Mouse (Mus musculus): ENCODE data around the gene Tom1.

Gene Tom1

GRCm38 (mm10) chr8:75088989-75089881 is 55.7 kb downstream of the Tom1 start:
- peak; percentile 90 for DNase-seq (ENCODE audit: low spot score)

DNA sequence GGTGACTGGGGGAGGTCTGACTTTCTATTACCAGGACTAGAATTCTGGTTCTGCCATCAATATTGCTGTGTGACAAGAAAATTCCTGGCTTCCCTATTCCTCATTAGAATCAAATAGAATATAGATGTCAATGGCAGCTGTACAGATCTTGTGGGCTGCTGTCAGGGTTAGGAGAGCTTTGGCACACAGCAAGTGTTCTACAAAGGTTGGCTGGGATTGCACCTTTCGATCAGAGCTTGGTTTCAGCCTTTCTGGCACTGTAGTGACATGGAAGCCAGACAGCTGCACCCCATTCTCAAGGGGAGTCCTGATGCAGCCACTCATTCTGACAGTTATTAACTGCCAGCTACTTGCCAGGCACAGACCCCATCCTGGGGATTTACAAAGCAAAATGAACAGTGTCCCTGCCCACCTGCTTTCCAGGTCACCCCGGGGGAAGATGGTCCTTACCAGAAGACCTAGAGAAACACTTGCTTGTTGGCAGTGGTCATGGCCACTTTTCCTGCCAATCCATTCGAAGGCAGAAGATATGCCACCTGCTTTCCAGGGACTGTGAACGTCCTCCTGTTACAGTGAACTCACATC is 57.4 kb downstream of the Tom1 start:
- DNase-seq (ENCODE audit: low spot score) = no peak

DNA sequence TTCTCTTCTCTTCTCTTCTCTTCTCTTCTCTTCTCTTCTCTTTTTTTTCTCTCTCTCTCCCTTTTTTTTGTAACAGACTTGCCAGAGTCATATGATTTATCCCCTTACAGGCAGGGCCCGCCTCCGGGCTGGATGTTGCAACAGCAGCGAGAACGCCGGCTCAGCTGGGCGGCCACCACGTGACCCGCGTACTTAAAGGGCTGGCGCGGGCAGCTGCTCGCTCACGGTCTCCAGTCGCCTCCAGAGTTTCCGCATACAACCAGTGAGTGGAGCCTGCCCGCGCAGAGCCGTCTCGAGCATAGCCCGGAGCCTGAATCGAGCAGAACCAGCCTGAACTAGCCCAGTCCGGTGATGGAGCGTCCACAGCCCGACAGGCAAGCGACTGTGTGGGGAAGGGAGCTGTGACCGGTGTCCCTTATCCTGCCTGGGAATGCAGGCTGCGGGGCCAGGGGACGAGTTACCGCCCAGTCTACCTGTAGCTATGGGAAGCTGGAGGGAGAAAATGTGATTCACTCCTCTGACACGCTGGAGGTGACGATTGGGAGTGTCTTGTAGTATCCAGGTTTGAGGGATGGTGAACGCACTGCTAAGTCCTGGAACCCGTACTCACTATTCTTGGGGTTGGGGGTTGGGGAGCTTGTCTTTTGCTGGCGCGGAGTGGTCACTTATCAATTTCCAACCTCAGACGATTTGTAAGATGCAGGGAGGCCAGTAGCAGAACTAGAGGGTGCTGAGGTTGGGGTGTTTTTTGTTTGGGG is 60.1 kb downstream of the Tom1 start, which contains the start of gene Hmox1:
Hmox1 (plus strand) TSS at position 223 of the 758 bp plus-strand sequence.
- peak; percentile 93 for DNase-seq (ENCODE audit: low spot score)

- DNase-seq (ENCODE audit: low spot score) = no peak
These were observed 69.5 kb downstream of the Tom1 start for GRCm38 (mm10) chr8:75102956-75103355.

- no peak for DNase-seq (ENCODE audit: low spot score)
These were observed 69.9 kb downstream of the Tom1 start for GRCm38 (mm10) chr8:75103376-75103878.

GRCm38 (mm10) chr8:75108527-75109235 is 75.2 kb downstream of the Tom1 start:
- DNase-seq (ENCODE audit: low spot score) = peak; percentile 86

- DNase-seq (ENCODE audit: low spot score) = peak; percentile 100
These were observed 75.9 kb downstream of the Tom1 start, which contains the start of gene Mcm5 for GRCm38 (mm10) chr8:75109236-75109967. TSS of gene Mcm5 (plus strand) at chr8:75109569.

DNA sequence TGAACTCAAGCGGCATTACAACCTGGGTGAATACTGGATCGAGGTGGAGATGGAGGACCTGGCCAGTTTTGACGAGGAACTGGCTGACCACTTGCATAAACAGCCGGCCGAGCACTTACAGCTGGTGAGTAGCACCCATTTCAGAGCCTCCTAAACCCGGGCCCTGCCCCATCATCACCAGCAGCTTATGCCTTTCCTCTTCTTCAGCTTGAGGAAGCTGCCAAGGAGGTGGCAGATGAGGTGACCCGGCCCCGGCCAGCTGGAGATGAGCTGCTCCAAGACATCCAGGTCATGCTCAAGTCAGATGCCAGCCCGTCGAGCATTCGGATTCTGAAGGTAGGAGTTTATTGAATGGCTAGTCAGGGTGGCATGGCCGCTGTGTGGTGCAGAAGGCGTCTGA is 76.6 kb downstream of the Tom1 start:
- DNase-seq (ENCODE audit: low spot score) = no peak

DNA sequence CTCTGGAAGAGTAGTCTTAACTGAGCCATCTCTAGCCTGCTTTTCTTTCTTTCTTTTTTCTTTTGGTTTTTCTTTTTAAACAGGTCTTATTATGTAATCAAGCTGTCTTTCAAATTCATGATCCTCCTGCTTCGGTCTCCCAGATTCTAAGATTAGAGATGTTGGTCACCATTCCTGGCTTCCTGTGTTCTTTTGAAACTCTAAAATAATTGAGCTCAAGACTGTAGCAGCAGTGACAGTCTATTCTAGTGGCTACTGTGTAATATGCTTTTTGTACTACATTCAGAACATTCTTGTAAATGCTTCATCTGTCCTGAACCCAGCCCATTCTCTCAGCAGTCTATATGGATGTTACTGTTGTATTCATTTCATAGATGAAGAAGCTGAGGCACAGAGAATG is 85.0 kb downstream of the Tom1 start:
- no peak for DNase-seq (ENCODE audit: low spot score)

DNA sequence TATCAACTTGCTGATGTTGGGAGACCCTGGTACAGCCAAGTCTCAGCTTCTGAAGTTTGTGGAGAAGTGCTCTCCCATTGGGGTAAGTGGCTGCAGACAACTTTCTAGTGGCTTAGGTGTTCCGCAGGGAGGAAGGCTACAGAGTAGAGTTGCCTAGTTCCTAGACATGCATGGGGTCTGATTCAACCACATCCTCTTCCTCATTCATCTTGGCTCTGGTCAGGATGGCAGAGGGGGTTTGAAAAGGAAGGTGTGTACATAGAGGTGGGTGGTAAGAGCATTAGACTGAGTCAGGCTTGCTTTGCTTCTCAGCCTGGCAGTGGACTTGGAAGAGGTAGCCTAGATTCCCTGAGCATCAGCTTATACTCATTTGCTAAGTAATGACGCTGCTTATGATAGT is 85.8 kb downstream of the Tom1 start:
- no peak for DNase-seq (ENCODE audit: low spot score)

Data from embryo, embryonic 10.5 days (tissue).